Mouse (Mus musculus) heart, embryonic 16.5 days (tissue): Measurements from ENCODE around the gene Polr2c. TPM values are rescaled to one million over a fixed set of nuclear protein-coding genes. Genes with fewer than 3 reads are reported as not detected.
A peak's percentile ranks its signal among the peaks of the same experiment; 100 is the strongest.
"Not testable (repeated sequence)": the region's sequence is repeated elsewhere in the genome, so short reads cannot be mapped to it uniquely, and the experiment has no call there.

Source experiments
- ATAC-seq: fragments of 200-750 bp; cut with Nextera tagmentation; replicated peaks from 2 replicates; pipeline ENCODE4 v1.8.0; 2017; ENCODE audit warnings: moderate number of reproducible peaks; ENCODE audit not compliant: insufficient read depth, low FRiP score; ENCODE audit errors: extremely low read depth
- H3K27ac ChIP-seq: fragments of 300-500 bp; sonication (generic); 2 replicates; pipeline ENCODE4 v1.5.1; 2014; ENCODE audit warnings: mild to moderate bottlenecking, low read length, control low read depth, moderate library complexity
- H3K27me3 ChIP-seq: fragments of 300-500 bp; sonication (generic); 2 replicates; pipeline ENCODE4 v1.6.1; 2014; ENCODE audit warnings: low read length, mixed read lengths; ENCODE audit not compliant: control insufficient read depth, insufficient read depth
- H3K36me3 ChIP-seq: fragments of 300-500 bp; sonication (generic); 2 replicates; pipeline ENCODE4 v1.6.1; 2014; ENCODE audit not compliant: control insufficient read depth, insufficient read depth
- H3K4me1 ChIP-seq: fragments of 300-500 bp; sonication (generic); 2 replicates; pipeline ENCODE4 v1.6.1; 2014; ENCODE audit warnings: low read length, mixed read lengths; ENCODE audit not compliant: control insufficient read depth, insufficient read depth
- H3K4me2 ChIP-seq: fragments of 300-500 bp; sonication (generic); 2 replicates; pipeline ENCODE4 v1.6.1; 2014; ENCODE audit warnings: low read depth, mild to moderate bottlenecking, control low read depth, low read length
- H3K4me3 ChIP-seq: fragments of 300-500 bp; sonication (generic); 2 replicates; pipeline ENCODE4 v1.5.1; 2014; ENCODE audit warnings: mild to moderate bottlenecking, control low read depth, low read length
- H3K9ac ChIP-seq: fragments of 300-500 bp; sonication (generic); 2 replicates; pipeline ENCODE4 v1.6.1; 2014; ENCODE audit warnings: low read length, control low read depth
- H3K9me3 ChIP-seq: fragments of 300-500 bp; sonication (generic); replicated peaks from 2 replicates; pipeline ENCODE4 v1.6.1; 2016; ENCODE audit warnings: low read length; ENCODE audit not compliant: control insufficient read depth
- WGBS: fragments of 180-500 bp; shearing (Covaris S2); extraction: QIAGEN DNeasy Blood & Tissue Kit; methylation state at CpG from one replicate; pipeline ENCODE4 v1.1.7; 2014; 5-methylcytosine and 5-hydroxymethylcytosine counted together
- polyA plus RNA-seq: library from polyadenylated mRNA; unstranded; fragments of >200 nt; fragmentation: Nextera tagmentation; extraction: Ambion mirVana; gene quantifications from 2 replicates; pipeline ENCODE4 v1.2.1, GENCODE M21; 2015

Gene Polr2c
- polyA plus RNA-seq, 1 experiment from 2014 or later: 134 TPM

- peaks cover 6% of the 10 kb centered on the region for H3K36me3 ChIP-seq
- H3K4me3 ChIP-seq: peak overlapping the region; percentile 99
- H3K4me2 ChIP-seq: peak overlapping the region; percentile 95
- H3K27ac ChIP-seq: no peak overlapping the region
- ATAC-seq: no peak
- H3K27me3 ChIP-seq: no peaks in the 10 kb centered on the region
- H3K9ac ChIP-seq: peak overlapping the region; percentile 99
- 59% methylated on average over 11 of the region's 11 CpGs for WGBS
- H3K9me3 ChIP-seq: no peaks in the 10 kb centered on the region
- peaks cover 16% of the 10 kb centered on the region for H3K4me1 ChIP-seq
These were observed 20.6 kb upstream of the Polr2c start for GRCm38 (mm10) chr8:94836456-94837240.

GRCm38 (mm10) chr8:94837662-94838574 lies 19.3 kb upstream of the Polr2c start, which contains the start of the genes Coq9 and Ciapin1:
Coq9 (plus strand) TSS chr8:94838321.
Ciapin1 (minus strand) TSS chr8:94838358.
- peak within 1 kb of the TSS; percentile 99 for H3K9ac ChIP-seq
- under 1% methylated on average over 82 of the region's 82 CpGs for WGBS
- peak within 1 kb of the TSS; percentile 99 for H3K4me3 ChIP-seq
- H3K9me3 ChIP-seq: no peaks in the 10 kb centered on the region
- no peaks in the 10 kb centered on the region for H3K27me3 ChIP-seq
- ATAC-seq: peak; percentile 97
- H3K36me3 ChIP-seq: 0 out of 2 replicates have a peak, but pooled peaks cover 5% of the 10 kb centered on the region
- peak within 1 kb of the TSS; percentile 99 for H3K27ac ChIP-seq
- peaks cover 16% of the 10 kb centered on the region for H3K4me1 ChIP-seq
- H3K4me2 ChIP-seq: peak within 1 kb of the TSS; percentile 95

GRCm38 (mm10) chr8:94838600-94838999 lies 18.6 kb upstream of the Polr2c start:
- peak; percentile 68 for ATAC-seq
- Histone ChIP-seq H3K9ac (peak overlapping the region; percentile 99), H3K27me3 (no peaks in the 10 kb centered on the region), H3K4me3 (peak overlapping the region; percentile 99), H3K4me1 (peaks cover 16% of the 10 kb centered on the region), H3K36me3 (0 out of 2 replicates have a peak, but pooled peaks cover 5% of the 10 kb centered on the region), H3K9me3 (no peaks in the 10 kb centered on the region), H3K27ac (peak overlapping the region; percentile 99), H3K4me2 (peak overlapping the region; percentile 71)
- WGBS: under 1% methylated on average over 24 of the region's 24 CpGs

- Histone ChIP-seq H3K27me3 (no peaks in the 10 kb centered on the region), H3K4me2 (no peak overlapping the region), H3K9ac (no peak overlapping the region), H3K27ac (no peak overlapping the region), H3K4me3 (no peak overlapping the region), H3K9me3 (no peaks in the 10 kb centered on the region), H3K36me3 (peaks cover 19% of the 10 kb centered on the region; the same call in 1 of the 2 replicates), H3K4me1 (peaks cover 16% of the 10 kb centered on the region)
- ATAC-seq: no peak
- WGBS: 42% methylated on average over 2 of the region's 2 CpGs
These were observed 16.1 kb upstream of the Polr2c start for GRCm38 (mm10) chr8:94841183-94841582.

GRCm38 (mm10) chr8:94850049-94850448 lies 7.2 kb upstream of the Polr2c start:
- no peaks in the 10 kb centered on the region for H3K9me3 ChIP-seq
- H3K36me3 ChIP-seq: peaks cover 71% of the 10 kb centered on the region
- no peaks in the 10 kb centered on the region for H3K4me1 ChIP-seq
- H3K27me3 ChIP-seq: no peaks in the 10 kb centered on the region
- WGBS: 90% methylated on average over 5 of the region's 5 CpGs
- no peak overlapping the region for H3K9ac ChIP-seq
- no peak for ATAC-seq
- no peak overlapping the region for H3K4me3 ChIP-seq
- no peak overlapping the region for H3K27ac ChIP-seq
- no peak overlapping the region for H3K4me2 ChIP-seq

- ATAC-seq, H3K4me3 ChIP-seq, H3K27ac ChIP-seq, H3K4me2 ChIP-seq, H3K27me3 ChIP-seq, H3K9ac ChIP-seq, H3K4me1 ChIP-seq, H3K9me3 ChIP-seq: not testable (repeated sequence)
- 91% methylated on average over 11 of the region's 11 CpGs for WGBS
- peaks cover 44% of the 10 kb centered on the region for H3K36me3 ChIP-seq
These were observed 2.5 kb upstream of the Polr2c start for GRCm38 (mm10) chr8:94854761-94855160.

GRCm38 (mm10) chr8:94857011-94857345 lies 272 bp upstream of the Polr2c start:
- ATAC-seq: no peak
- 25% methylated on average over 5 of the region's 5 CpGs for WGBS
- Histone ChIP-seq H3K4me1 (peaks cover 6% of the 10 kb centered on the region), H3K9me3 (no peaks in the 10 kb centered on the region), H3K4me2 (no peak overlapping the region), H3K27ac (no peak overlapping the region), H3K27me3 (no peaks in the 10 kb centered on the region), H3K36me3 (peaks cover 32% of the 10 kb centered on the region), H3K4me3 (peak overlapping the region; percentile 93), H3K9ac (peak overlapping the region; percentile 39; the same call in 1 of the 2 replicates)

GRCm38 (mm10) chr8:94861352-94861910 lies 4.2 kb downstream of the Polr2c start:
- H3K4me3 ChIP-seq: no peak overlapping the region
- H3K4me1 ChIP-seq: peaks cover 6% of the 10 kb centered on the region
- H3K9ac ChIP-seq: no peak overlapping the region
- 58% methylated on average over 8 of the region's 8 CpGs for WGBS
- H3K36me3 ChIP-seq: peaks cover 31% of the 10 kb centered on the region
- no peak overlapping the region for H3K27ac ChIP-seq
- no peaks in the 10 kb centered on the region for H3K9me3 ChIP-seq
- no peaks in the 10 kb centered on the region for H3K27me3 ChIP-seq
- H3K4me2 ChIP-seq: no peak overlapping the region
- no peak for ATAC-seq
